Mouse (Mus musculus): ENCODE data around the gene Abhd6. TPM values are rescaled to one million over a fixed set of nuclear protein-coding genes. Genes with fewer than 3 reads are reported as not detected.
A peak's percentile ranks its signal among the peaks of the same experiment; 100 is the strongest.

The Abhd6 gene
- polyA plus RNA-seq, 1 experiment from 2014 or later: 91.7 TPM

DNA sequence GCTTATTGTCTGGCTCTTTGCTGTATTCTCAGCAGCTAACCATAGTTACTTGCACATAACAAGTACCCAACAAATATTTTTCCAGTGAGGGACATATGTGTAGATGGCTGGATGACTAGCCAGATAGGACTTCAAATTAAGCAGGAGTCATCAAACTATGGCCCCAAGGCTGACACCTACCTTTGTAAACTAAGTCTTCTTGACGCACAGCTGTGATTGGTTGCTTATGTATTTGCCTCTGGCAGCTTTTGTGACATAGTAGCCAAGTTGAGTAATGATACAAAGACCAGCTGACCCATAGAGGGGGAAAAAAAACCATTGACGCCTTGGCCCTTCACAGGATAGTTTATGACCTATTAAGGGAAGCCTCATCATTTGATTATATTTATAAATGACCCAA lies 39.4 kb downstream of the Abhd6 start:
- H3K9ac ChIP-seq (ENCODE audit: low read length): no peak overlapping the region
- H3K27me3 ChIP-seq (ENCODE audit: control insufficient read depth, insufficient read depth, low read length): no peaks in the 10 kb centered on the region
- H3K4me2 ChIP-seq (replicated peaks; ENCODE audit: low read depth): no peak overlapping the region
- H3K9me3 ChIP-seq (ENCODE audit: control insufficient read depth, low read length): no peaks in the 10 kb centered on the region
- WGBS: 81% methylated on average over 2 of the region's 2 CpGs
- H3K4me1 ChIP-seq (replicated peaks; ENCODE audit: control insufficient read depth, insufficient read depth): no peaks in the 10 kb centered on the region
- no peak overlapping the region for H3K4me3 ChIP-seq (ENCODE audit: low read depth, low read length)
- DNase-seq (ENCODE audit: low spot score) (no peak), ATAC-seq (ENCODE audit: low FRiP score, low TSS enrichment) (no peak)
- H3K27ac ChIP-seq (replicated peaks): no peak overlapping the region
- TF ChIP-seq CTCF (IDR thresholded peaks at IDR 0.05; ENCODE audit: low read depth) (no peak), EP300 (optimal IDR thresholded peaks at IDR 0.05) (no peak)
- H3K36me3 ChIP-seq (ENCODE audit: control insufficient read depth, insufficient read depth, low read length): peaks cover 2% of the 10 kb centered on the region; the same call in 1 of the 2 replicates

DNA sequence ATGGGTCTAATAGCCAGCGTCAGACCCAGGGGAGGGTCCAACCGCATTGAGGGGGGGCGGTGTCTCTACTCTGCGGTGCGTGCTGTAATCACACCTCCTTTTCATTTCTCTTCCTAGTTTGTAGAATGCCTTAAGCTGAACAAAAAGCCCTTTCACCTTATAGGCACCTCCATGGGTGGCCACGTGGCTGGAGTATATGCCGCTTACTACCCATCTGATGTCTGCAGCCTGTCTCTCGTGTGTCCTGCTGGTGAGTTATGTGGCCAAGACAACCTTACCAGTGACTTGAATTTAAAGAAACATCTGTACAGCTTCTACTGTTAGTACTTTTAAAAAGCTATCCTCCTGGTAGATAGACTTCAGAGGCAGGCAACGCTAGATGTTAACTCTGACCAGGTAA lies 39.9 kb downstream of the Abhd6 start:
- Histone ChIP-seq H3K27ac (replicated peaks) (no peak overlapping the region), H3K9me3 (ENCODE audit: control insufficient read depth, low read length) (no peaks in the 10 kb centered on the region), H3K9ac (ENCODE audit: low read length) (no peak overlapping the region), H3K4me3 (ENCODE audit: low read depth, low read length) (no peak overlapping the region), H3K4me1 (replicated peaks; ENCODE audit: control insufficient read depth, insufficient read depth) (no peaks in the 10 kb centered on the region), H3K36me3 (ENCODE audit: control insufficient read depth, insufficient read depth, low read length) (peaks cover 2% of the 10 kb centered on the region; the same call in 1 of the 2 replicates), H3K27me3 (ENCODE audit: control insufficient read depth, insufficient read depth, low read length) (no peaks in the 10 kb centered on the region), H3K4me2 (replicated peaks; ENCODE audit: low read depth) (no peak overlapping the region)
- 93% methylated on average over 9 of the region's 9 CpGs for WGBS
- DNase-seq (ENCODE audit: low spot score): no peak
- TF ChIP-seq EP300 (optimal IDR thresholded peaks at IDR 0.05): no peak
- no peak for TF ChIP-seq CTCF (IDR thresholded peaks at IDR 0.05; ENCODE audit: low read depth)
- ATAC-seq (ENCODE audit: low FRiP score, low TSS enrichment): no peak

DNA sequence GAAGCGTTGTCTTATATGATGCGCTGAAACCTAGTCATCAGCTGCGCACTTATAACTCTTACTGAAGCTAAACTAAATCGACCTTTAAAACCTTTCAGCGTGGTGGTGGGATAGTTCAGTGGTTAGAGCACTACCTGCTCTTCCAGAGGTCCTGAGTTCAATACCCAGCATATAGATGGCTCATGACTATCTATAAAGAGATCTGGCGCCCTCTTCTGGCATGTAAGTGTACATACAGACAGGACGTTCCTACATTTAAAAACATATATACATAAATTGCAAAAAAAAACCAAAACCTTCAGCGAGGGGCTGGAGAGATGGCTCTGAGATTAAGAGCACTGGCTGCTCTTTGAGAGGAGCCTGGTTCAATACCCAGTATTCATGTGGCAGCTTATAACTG lies 41.6 kb downstream of the Abhd6 start:
- no peaks in the 10 kb centered on the region for H3K27me3 ChIP-seq (ENCODE audit: control insufficient read depth, insufficient read depth, low read length)
- H3K9me3 ChIP-seq (ENCODE audit: control insufficient read depth, low read length): no peaks in the 10 kb centered on the region
- no peak overlapping the region for H3K4me2 ChIP-seq (replicated peaks; ENCODE audit: low read depth)
- no peak overlapping the region for H3K4me3 ChIP-seq (ENCODE audit: low read depth, low read length)
- ATAC-seq (ENCODE audit: low FRiP score, low TSS enrichment) (no peak), DNase-seq (ENCODE audit: low spot score) (no peak)
- no peak overlapping the region for H3K9ac ChIP-seq (ENCODE audit: low read length)
- TF ChIP-seq CTCF (IDR thresholded peaks at IDR 0.05; ENCODE audit: low read depth): peak; percentile 74
- TF ChIP-seq EP300 (optimal IDR thresholded peaks at IDR 0.05): no peak
- H3K4me1 ChIP-seq (replicated peaks; ENCODE audit: control insufficient read depth, insufficient read depth): no peaks in the 10 kb centered on the region
- no peak overlapping the region for H3K27ac ChIP-seq (replicated peaks)
- WGBS: 65% methylated on average over 8 of the region's 8 CpGs
- H3K36me3 ChIP-seq (ENCODE audit: control insufficient read depth, insufficient read depth, low read length): peaks cover 2% of the 10 kb centered on the region; the same call in 1 of the 2 replicates

DNA sequence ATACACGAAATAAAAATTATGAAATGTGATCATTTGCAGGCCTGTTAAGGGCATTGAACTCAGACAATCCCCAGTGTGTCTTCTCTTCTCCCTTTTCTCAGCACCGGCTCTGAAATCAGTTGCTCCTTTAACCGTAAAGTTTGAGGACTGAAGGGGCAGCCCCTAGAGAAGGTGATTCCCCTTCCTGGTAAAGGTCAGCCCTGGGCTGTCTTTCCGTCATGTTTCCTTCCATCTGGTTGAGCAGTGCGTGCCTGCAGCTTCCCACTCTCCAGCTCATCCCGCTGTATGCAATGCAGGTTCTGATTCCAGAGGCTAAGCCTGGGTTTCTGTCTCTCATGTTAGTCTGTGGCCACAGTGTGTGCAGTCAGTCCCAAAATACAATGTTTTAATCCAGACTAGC lies 42.1 kb downstream of the Abhd6 start:
- Histone ChIP-seq H3K36me3 (ENCODE audit: control insufficient read depth, insufficient read depth, low read length) (peaks cover 2% of the 10 kb centered on the region; the same call in 1 of the 2 replicates), H3K9ac (ENCODE audit: low read length) (no peak overlapping the region), H3K4me3 (ENCODE audit: low read depth, low read length) (no peak overlapping the region), H3K4me1 (replicated peaks; ENCODE audit: control insufficient read depth, insufficient read depth) (no peaks in the 10 kb centered on the region), H3K27ac (replicated peaks) (no peak overlapping the region), H3K27me3 (ENCODE audit: control insufficient read depth, insufficient read depth, low read length) (no peaks in the 10 kb centered on the region), H3K9me3 (ENCODE audit: control insufficient read depth, low read length) (no peaks in the 10 kb centered on the region), H3K4me2 (replicated peaks; ENCODE audit: low read depth) (no peak overlapping the region)
- 85% methylated on average over 6 of the region's 6 CpGs for WGBS
- ATAC-seq (ENCODE audit: low FRiP score, low TSS enrichment) (no peak), DNase-seq (ENCODE audit: low spot score) (no peak)
- TF ChIP-seq CTCF (IDR thresholded peaks at IDR 0.05; ENCODE audit: low read depth) (no peak), EP300 (optimal IDR thresholded peaks at IDR 0.05) (no peak)

DNA sequence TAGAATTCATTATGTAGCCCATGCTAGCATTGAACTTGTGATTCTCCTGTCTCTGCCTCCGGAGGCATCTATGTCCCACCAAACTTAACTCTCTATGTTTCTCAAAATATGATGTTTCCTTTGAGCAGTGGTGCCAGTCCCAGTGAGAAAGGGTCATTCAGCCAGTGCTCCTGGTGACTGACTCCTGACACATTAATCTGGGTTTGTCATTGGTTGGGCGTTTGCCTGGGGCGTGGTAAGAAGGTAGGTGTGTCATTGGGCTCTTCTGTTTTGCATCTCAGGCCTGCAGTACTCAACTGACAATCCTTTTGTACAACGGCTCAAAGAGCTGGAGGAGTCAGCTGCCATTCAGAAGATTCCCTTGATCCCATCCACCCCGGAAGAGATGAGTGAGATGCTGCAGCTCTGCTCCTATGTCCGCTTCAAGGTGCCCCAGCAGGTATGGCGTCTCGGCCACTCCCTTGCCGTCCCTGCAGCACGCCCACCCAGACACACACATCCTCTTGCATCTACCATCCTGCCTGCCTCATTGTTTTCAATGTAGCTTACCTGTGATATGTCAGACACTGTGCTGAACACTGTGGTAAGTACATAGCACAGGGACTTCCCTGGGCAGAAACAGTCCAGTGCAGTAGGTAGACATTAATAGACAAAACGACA lies 42.6 kb downstream of the Abhd6 start:
- Histone ChIP-seq H3K36me3 (ENCODE audit: control insufficient read depth, insufficient read depth, low read length) (peaks cover 2% of the 10 kb centered on the region; the same call in 1 of the 2 replicates), H3K4me1 (replicated peaks; ENCODE audit: control insufficient read depth, insufficient read depth) (no peaks in the 10 kb centered on the region), H3K9ac (ENCODE audit: low read length) (no peak overlapping the region), H3K9me3 (ENCODE audit: control insufficient read depth, low read length) (no peaks in the 10 kb centered on the region), H3K4me2 (replicated peaks; ENCODE audit: low read depth) (no peak overlapping the region), H3K27me3 (ENCODE audit: control insufficient read depth, insufficient read depth, low read length) (no peaks in the 10 kb centered on the region), H3K4me3 (ENCODE audit: low read depth, low read length) (no peak overlapping the region), H3K27ac (replicated peaks) (no peak overlapping the region)
- TF ChIP-seq CTCF (IDR thresholded peaks at IDR 0.05; ENCODE audit: low read depth) (no peak), EP300 (optimal IDR thresholded peaks at IDR 0.05) (no peak)
- ATAC-seq (ENCODE audit: low FRiP score, low TSS enrichment) (no peak), DNase-seq (ENCODE audit: low spot score) (no peak)
- 79% methylated on average over 11 of the region's 11 CpGs for WGBS

DNA sequence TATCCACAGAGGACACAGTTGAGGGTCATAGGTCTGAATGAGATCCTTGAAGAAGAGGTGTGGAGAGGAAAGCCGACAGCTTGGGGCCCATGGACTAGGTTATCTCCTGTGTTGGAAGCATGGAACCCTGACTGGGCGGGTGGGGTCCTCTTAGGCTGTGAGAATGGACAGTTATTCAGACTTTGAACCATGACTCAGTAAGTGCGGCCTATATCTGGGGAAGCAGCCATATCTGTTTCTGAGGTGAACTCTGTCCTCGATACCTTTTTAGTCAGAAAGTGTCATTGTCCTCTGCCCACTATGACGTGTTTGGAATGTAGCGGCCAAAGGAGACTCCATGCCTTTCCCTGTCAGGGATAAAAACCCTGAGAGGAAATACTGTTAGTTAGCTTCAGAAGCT lies 44.1 kb downstream of the Abhd6 start:
- TF ChIP-seq CTCF (IDR thresholded peaks at IDR 0.05; ENCODE audit: low read depth) (no peak), EP300 (optimal IDR thresholded peaks at IDR 0.05) (no peak)
- H3K9me3 ChIP-seq (ENCODE audit: control insufficient read depth, low read length): no peaks in the 10 kb centered on the region
- WGBS: 91% methylated on average over 6 of the region's 6 CpGs
- no peaks in the 10 kb centered on the region for H3K4me1 ChIP-seq (replicated peaks; ENCODE audit: control insufficient read depth, insufficient read depth)
- peaks cover 2% of the 10 kb centered on the region; the same call in 1 of the 2 replicates for H3K36me3 ChIP-seq (ENCODE audit: control insufficient read depth, insufficient read depth, low read length)
- H3K27ac ChIP-seq (replicated peaks): no peak overlapping the region
- DNase-seq (ENCODE audit: low spot score) (peak; percentile 23), ATAC-seq (ENCODE audit: low FRiP score, low TSS enrichment) (peak; percentile 78)
- no peak overlapping the region for H3K9ac ChIP-seq (ENCODE audit: low read length)
- H3K4me3 ChIP-seq (ENCODE audit: low read depth, low read length): no peak overlapping the region
- no peaks in the 10 kb centered on the region for H3K27me3 ChIP-seq (ENCODE audit: control insufficient read depth, insufficient read depth, low read length)
- no peak overlapping the region for H3K4me2 ChIP-seq (replicated peaks; ENCODE audit: low read depth)
